20 mouse cellular contexts compared by ENCODE assay signal in genomic region chr7:51360134-51360533, GRCm38 (mm10).
DNase-seq lines count a peak whose midpoint lies in the region; ATAC-seq and TF ChIP-seq lines count a peak whose summit lies in the region.
"Had no signal": no experiment of that assay in that cellular context is flagged by ENCODE, and none has a peak within 500 bp of the region (broad histone marks: within the 10 kb centered on the region; RNA-seq: fewer than 3 reads in every experiment).

No protein-coding gene starts in this region.

- no peak overlapping the region for H3K9ac ChIP-seq in stomach, postnatal 0 days (ENCODE audit: low read length)
- H3K9ac ChIP-seq: embryonic facial prominence, embryonic 15.5 days; forebrain, postnatal 0 days; hindbrain, embryonic 14.5 days; midbrain, embryonic 15.5 days had no signal

- intact Hi-C loops in left cerebral cortex, postnatal 4 days (cut with DNase I): no loop called here
- intact Hi-C loops in left cerebral cortex, postnatal 25 days (cut with DNase I): no loop called here

- no peaks in the 10 kb centered on the region for H3K4me1 ChIP-seq in stomach, postnatal 0 days (replicated peaks; ENCODE audit: control insufficient read depth, insufficient read depth)
- H3K4me1 ChIP-seq: embryonic facial prominence, embryonic 15.5 days; midbrain, embryonic 15.5 days had no signal

- DNase-seq in left cerebral cortex, adult 11 months (ENCODE audit: low spot score): peak; percentile 27
- no peak for DNase-seq in left cerebral cortex, postnatal 4 days
- peak; percentile 9 to 13 for DNase-seq in frontal cortex, postnatal 14 days (ENCODE audit: low spot score in 2 of 2)
- DNase-seq in left cerebral cortex, postnatal 25 days (ENCODE audit: low spot score in 2 of 2): peak; percentile 23 to 75
- peak; percentile 14 for DNase-seq in stomach, postnatal 0 days (ENCODE audit: low spot score)
- DNase-seq in kidney, postnatal 14 days: no peak
- no peak for DNase-seq in kidney, adult 8-10 months
- DNase-seq: cerebellum, adult 9-10 months; forebrain, postnatal 0 days; gastrocnemius, postnatal 14 days; heart, adult 2 months; heart, postnatal 36 days; kidney, adult 9 months; kidney, postnatal 36 days; lung, adult 2 months; thymus, postnatal 14 days had no signal

- H3K36me3 ChIP-seq in stomach, postnatal 0 days (ENCODE audit: control insufficient read depth, insufficient read depth, low read length): no peaks in the 10 kb centered on the region
- H3K36me3 ChIP-seq: embryonic facial prominence, embryonic 15.5 days; midbrain, embryonic 15.5 days had no signal

- ATAC-seq in stomach, postnatal 0 days (ENCODE audit: low FRiP score, low TSS enrichment): no peak; the same call in 1 of the 2 replicates
- ATAC-seq: forebrain, postnatal 0 days; midbrain, embryonic 15.5 days had no signal

- whole genome bisulfite sequencing in stomach, postnatal 0 days: 55% methylated on average over 3 of the region's 3 CpGs

- H3K4me3 ChIP-seq in stomach, postnatal 0 days (ENCODE audit: low read depth, low read length): no peak overlapping the region
- H3K4me3 ChIP-seq: embryonic facial prominence, embryonic 15.5 days; heart, adult 2 months; midbrain, embryonic 15.5 days had no signal

- no peak for TF ChIP-seq EP300 in stomach, postnatal 0 days (optimal IDR thresholded peaks at IDR 0.05)

- no peak overlapping the region for H3K27ac ChIP-seq in stomach, postnatal 0 days (replicated peaks)
- H3K27ac ChIP-seq: embryonic facial prominence, embryonic 15.5 days; heart, adult 2 months; hindbrain, embryonic 14.5 days; midbrain, embryonic 15.5 days had no signal

- no peaks in the 10 kb centered on the region for H3K27me3 ChIP-seq in stomach, postnatal 0 days (ENCODE audit: control insufficient read depth, insufficient read depth, low read length)
- H3K27me3 ChIP-seq: embryonic facial prominence, embryonic 15.5 days; midbrain, embryonic 15.5 days had no signal

- H3K4me2 ChIP-seq in stomach, postnatal 0 days (replicated peaks; ENCODE audit: low read depth): no peak overlapping the region
- H3K4me2 ChIP-seq: embryonic facial prominence, embryonic 15.5 days; hindbrain, embryonic 14.5 days; liver, embryonic 11.5 days; midbrain, embryonic 15.5 days had no signal

- no peak for TF ChIP-seq CTCF in stomach, postnatal 0 days (IDR thresholded peaks at IDR 0.05; ENCODE audit: low read depth)

- no peaks in the 10 kb centered on the region for H3K9me3 ChIP-seq in stomach, postnatal 0 days (ENCODE audit: control insufficient read depth, low read length)
- H3K9me3 ChIP-seq: embryonic facial prominence, embryonic 15.5 days; midbrain, embryonic 15.5 days had no signal

Comparison
In these comparisons a context has a peak if more than half of its experiments do, and no peak if none do; other contexts are left out.
1. DNase-seq: peak in left cerebral cortex, adult 11 months (single experiment), frontal cortex, postnatal 14 days (2 of 2), left cerebral cortex, postnatal 25 days (2 of 2) and stomach, postnatal 0 days (single experiment); none in left cerebral cortex, postnatal 4 days (single experiment), kidney, postnatal 14 days (single experiment) and kidney, adult 8-10 months (0 of 2).